Mouse (Mus musculus): ENCODE measurements at regions not wholly inside any gene's neighbourhood (a gene's known extent, or its start where the extent isn't known, plus 50 kb on each side); places are given as distances from the start of the nearest gene placed in this dataset.

DNA sequence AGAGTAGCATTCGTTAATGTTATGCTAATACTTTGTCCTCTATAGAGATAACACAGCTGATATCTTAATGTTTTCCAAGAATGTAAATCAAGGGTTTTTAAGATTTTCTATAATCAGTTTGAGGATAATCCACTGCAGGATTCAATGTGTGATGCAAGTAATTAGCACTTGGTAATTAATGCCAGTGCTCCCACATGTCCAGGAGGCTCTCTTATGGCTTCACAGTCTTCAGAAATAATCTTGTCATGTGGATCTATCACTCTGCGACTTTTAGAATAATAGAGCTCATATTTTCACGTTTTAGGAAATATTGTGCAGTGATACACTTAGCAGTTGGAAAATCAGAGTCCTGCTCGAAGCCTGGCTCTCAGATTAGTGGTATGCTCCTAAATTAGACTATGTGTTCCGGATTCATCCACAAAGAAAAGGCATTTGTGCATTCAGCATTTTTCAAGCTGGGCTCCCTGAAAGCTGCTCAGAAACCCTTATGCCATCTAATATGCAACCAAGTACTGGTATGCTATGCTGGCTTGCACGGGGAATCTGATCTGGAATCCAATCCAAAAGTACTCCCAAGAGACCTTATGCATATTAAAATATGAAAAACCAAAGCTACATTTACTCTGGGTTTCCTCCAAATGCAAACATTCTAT, 1302.8 kb upstream of the Tyrp1 start:
- H3K4me1 ChIP-seq: no peaks in the 10 kb centered on the region
- H3K4me3 ChIP-seq: no peak overlapping the region
- no peaks in the 10 kb centered on the region for H3K36me3 ChIP-seq (replicated peaks)
- 79% methylated on average over 6 of the region's 6 CpGs for WGBS
- no peak overlapping the region for H3K27ac ChIP-seq
- no peak for DNase-seq (ENCODE audit: extremely low spot score, low spot score)
- H3K27me3 ChIP-seq (ENCODE audit: poor library complexity, severe bottlenecking): no peaks in the 10 kb centered on the region
- no peaks in the 10 kb centered on the region for H3K9me3 ChIP-seq

DNA sequence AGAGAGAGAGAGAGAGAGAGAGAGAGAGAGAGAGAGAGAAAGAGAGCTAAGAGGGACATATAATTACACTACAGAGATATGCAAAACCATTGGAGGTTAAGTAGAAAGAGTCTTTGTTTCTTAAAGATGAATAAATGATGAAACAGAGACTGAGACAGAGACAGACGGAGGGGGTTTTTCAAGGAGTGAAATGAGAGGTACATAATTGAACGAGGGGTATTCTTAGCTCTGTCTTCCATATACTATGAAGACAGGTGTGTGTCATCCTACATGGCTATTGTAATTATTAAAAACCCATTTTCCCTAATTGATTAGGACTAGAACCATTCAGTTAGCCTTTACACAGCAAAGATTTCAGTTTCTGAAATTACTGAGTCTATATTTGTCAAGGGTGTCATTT, 1302.2 kb upstream of the Tyrp1 start:
- H3K9me3 ChIP-seq: no peaks in the 10 kb centered on the region
- no peaks in the 10 kb centered on the region for H3K4me1 ChIP-seq
- no peaks in the 10 kb centered on the region for H3K36me3 ChIP-seq (replicated peaks)
- H3K4me3 ChIP-seq: no peak overlapping the region
- WGBS: 75% methylated on average over 2 of the region's 2 CpGs
- H3K27ac ChIP-seq: no peak overlapping the region
- DNase-seq (ENCODE audit: extremely low spot score, low spot score): no peak
- no peaks in the 10 kb centered on the region for H3K27me3 ChIP-seq (ENCODE audit: poor library complexity, severe bottlenecking)

DNA sequence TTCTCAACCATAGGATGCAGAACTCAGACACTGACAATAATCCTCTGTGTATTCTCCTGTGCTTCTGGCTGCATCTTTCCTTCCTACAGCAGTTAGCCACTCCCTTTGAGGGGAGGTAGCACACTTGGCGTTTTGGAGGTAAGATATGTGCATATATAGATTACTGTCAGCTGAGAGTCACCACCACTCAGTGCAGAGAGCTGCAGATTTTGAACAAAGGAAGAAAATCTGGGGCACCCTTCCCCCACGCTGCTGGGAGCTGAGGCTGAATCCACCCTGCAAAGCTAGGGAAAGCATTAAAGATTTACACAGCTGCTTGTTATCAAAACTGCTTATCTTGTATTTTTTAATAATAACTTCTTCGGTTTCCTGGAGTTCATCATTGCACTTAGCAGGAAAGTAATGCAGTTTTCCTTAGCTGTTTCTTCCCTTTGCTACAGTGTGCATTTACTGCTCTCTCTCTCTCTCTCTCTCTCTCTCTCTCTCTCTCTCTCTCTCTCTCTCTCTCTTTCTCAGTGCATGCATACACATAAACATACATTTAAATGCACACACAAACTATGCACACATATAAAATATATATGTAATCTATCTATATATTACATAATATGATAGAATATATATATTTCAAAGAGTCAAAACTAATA, 1301.4 kb upstream of the Tyrp1 start:
- H3K27ac ChIP-seq: peak overlapping the region; percentile 4; the same call in 1 of the 2 replicates
- no peaks in the 10 kb centered on the region for H3K9me3 ChIP-seq
- no peak for DNase-seq (ENCODE audit: extremely low spot score, low spot score)
- H3K27me3 ChIP-seq (ENCODE audit: poor library complexity, severe bottlenecking): no peaks in the 10 kb centered on the region
- no peak overlapping the region for H3K4me3 ChIP-seq
- H3K36me3 ChIP-seq (replicated peaks): no peaks in the 10 kb centered on the region
- H3K4me1 ChIP-seq: no peaks in the 10 kb centered on the region
- 44% methylated on average over 3 of the region's 3 CpGs for WGBS

DNA sequence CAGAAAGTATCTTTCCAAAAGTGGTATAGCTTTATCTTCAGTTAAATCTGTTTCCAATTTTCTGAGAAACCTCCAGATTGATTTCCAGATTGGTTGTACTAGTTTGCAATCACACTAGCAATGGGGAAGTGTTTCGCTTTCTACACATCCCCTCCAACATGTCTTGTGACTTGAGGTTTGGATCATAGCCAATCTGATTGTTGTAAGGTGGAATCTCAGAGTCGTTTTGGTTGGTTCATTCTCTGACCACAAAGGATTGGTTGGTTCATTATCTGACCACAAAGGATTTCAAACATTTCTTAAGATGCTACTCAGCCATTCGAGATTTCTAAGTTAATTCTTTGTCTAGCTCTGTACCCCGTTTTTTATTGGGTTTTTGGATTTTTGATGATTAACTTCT, 1288.5 kb upstream of the Tyrp1 start:
- Histone ChIP-seq H3K27ac (no peak overlapping the region), H3K4me1 (no peaks in the 10 kb centered on the region), H3K4me3 (no peak overlapping the region), H3K27me3 (ENCODE audit: poor library complexity, severe bottlenecking) (no peaks in the 10 kb centered on the region), H3K36me3 (replicated peaks) (no peaks in the 10 kb centered on the region), H3K9me3 (no peaks in the 10 kb centered on the region; the same call in 1 of the 2 replicates)
- 80% methylated on average over 4 of the region's 4 CpGs for WGBS
- DNase-seq (ENCODE audit: extremely low spot score, low spot score): no peak
